Mouse (Mus musculus) heart, embryonic 14.5 days (tissue): ENCODE results near the gene Mcoln1. TPM values are rescaled to one million over a fixed set of nuclear protein-coding genes. Genes with fewer than 3 reads are reported as not detected.
A peak's percentile ranks its signal among the peaks of the same experiment; 100 is the strongest.

Experiments
- ATAC-seq: fragments of 200-750 bp; cut with Nextera tagmentation; 2 replicates; pipeline ENCODE4 v1.8.0; 2017; ENCODE audit warnings: low read depth, moderate TSS enrichment; ENCODE audit not compliant: insufficient number of reproducible peaks, insufficient read depth, low FRiP score
- H3K27ac ChIP-seq, 2 experiments: fragments of 200-500 bp in 1 of 2; fragments of 300-500 bp in 1 of 2; sonication (generic) in 1 of 2; replicated peaks in 1 of 2; 2 replicates each; pipeline ENCODE4 v1.5.1; 2012 to 2014; ENCODE audit warnings: low read depth in 2 of 2, low read length in 2 of 2, control low read depth in 1 of 2, mild to moderate bottlenecking in 1 of 2, mixed read lengths in 1 of 2; ENCODE audit not compliant: control insufficient read depth in 1 of 2, insufficient read depth in 1 of 2
- H3K27me3 ChIP-seq: fragments of 300-500 bp; sonication (generic); 2 replicates; pipeline ENCODE4 v1.6.1; 2014; ENCODE audit warnings: mild to moderate bottlenecking, low read length, control low read depth; ENCODE audit not compliant: control insufficient read depth, insufficient read depth
- H3K36me3 ChIP-seq: fragments of 300-500 bp; sonication (generic); 2 replicates; pipeline ENCODE4 v1.6.1; 2014; ENCODE audit warnings: mild to moderate bottlenecking, control low read depth, low read length, mixed read lengths; ENCODE audit not compliant: control insufficient read depth, insufficient read depth
- H3K4me1 ChIP-seq, 2 experiments: fragments of 200-500 bp in 1 of 2; fragments of 300-500 bp in 1 of 2; sonication (generic) in 1 of 2; 2 replicates each; pipeline ENCODE4 v1.6.1; 2012 to 2014; ENCODE audit warnings: low read length in 2 of 2, control low read depth in 1 of 2, mixed read lengths in 1 of 2; ENCODE audit not compliant: control insufficient read depth in 2 of 2, insufficient read depth in 2 of 2
- H3K4me2 ChIP-seq: fragments of 300-500 bp; sonication (generic); 2 replicates; pipeline ENCODE4 v1.6.1; 2014; ENCODE audit warnings: mild to moderate bottlenecking, low read length
- H3K4me3 ChIP-seq, 2 experiments: fragments of 200-500 bp in 1 of 2; fragments of 300-500 bp in 1 of 2; sonication (generic) in 1 of 2; 2 replicates each; pipeline ENCODE4 v1.5.1; 2012 to 2014; ENCODE audit warnings: low read length in 2 of 2, mild to moderate bottlenecking in 2 of 2, control low read depth in 1 of 2, low read depth in 1 of 2, moderate library complexity in 1 of 2; ENCODE audit not compliant: control insufficient read depth in 1 of 2, insufficient read depth in 1 of 2
- H3K9ac ChIP-seq: fragments of 300-500 bp; sonication (generic); 2 replicates; pipeline ENCODE4 v1.6.1; 2014; ENCODE audit warnings: mild to moderate bottlenecking, low read length
- H3K9me3 ChIP-seq: fragments of 300-500 bp; sonication (generic); 2 replicates; pipeline ENCODE4 v1.6.1; 2016; ENCODE audit warnings: low read length, control low read depth; ENCODE audit not compliant: control insufficient read depth
- WGBS: fragments of 180-500 bp; shearing (Covaris S2); extraction: QIAGEN DNeasy Blood & Tissue Kit; methylation state at CpG from one replicate; pipeline ENCODE4 v1.1.7; 2014; 5-methylcytosine and 5-hydroxymethylcytosine counted together
- polyA plus RNA-seq: library from polyadenylated mRNA; unstranded; fragments of >200 nt; fragmentation: Nextera tagmentation; extraction: Ambion mirVana; gene quantifications from 2 replicates; pipeline ENCODE4 v1.2.1, GENCODE M21; 2014

The Mcoln1 gene
- polyA plus RNA-seq, 1 experiment from 2014 or later = 38.0 TPM

- no peak overlapping the region for H3K4me3 ChIP-seq
- no peaks in the 10 kb centered on the region for H3K36me3 ChIP-seq
- WGBS = 21% methylated on average over 5 of the region's 5 CpGs
- no peaks in the 10 kb centered on the region for H3K27me3 ChIP-seq
- no peak for ATAC-seq
- no peak overlapping the region for H3K4me2 ChIP-seq
- no peak overlapping the region for H3K9ac ChIP-seq
- no peaks in the 10 kb centered on the region for H3K9me3 ChIP-seq
- H3K27ac ChIP-seq = no peak overlapping the region
- peaks cover 3% of the 10 kb centered on the region in 2 experiments; a peak in 1 of 4 replicates for H3K4me1 ChIP-seq
Observed at GRCm38 (mm10) chr8:3485192-3485591, 15.1 kb upstream of the Mcoln1 start.

GRCm38 (mm10) chr8:3492901-3493844 is 7.1 kb upstream of the Mcoln1 start, which contains the start of gene Zfp358:
Gene Zfp358, plus strand, starts transcription at chr8:3493138.
- Histone ChIP-seq H3K27me3 (no peaks in the 10 kb centered on the region), H3K4me3 (peak within 1 kb of the TSS; percentile 67 to 94), H3K36me3 (peaks cover 34% of the 10 kb centered on the region), H3K27ac (peak within 1 kb of the TSS; percentile 20 to 82), H3K9ac (peak within 1 kb of the TSS; percentile 99), H3K4me2 (peak within 1 kb of the TSS; percentile 88), H3K4me1 (peaks cover 2 to 7% of the 10 kb centered on the region in 2 experiments; a peak in 3 of 4 replicates), H3K9me3 (no peaks in the 10 kb centered on the region)
- WGBS = 1% methylated on average over 55 of the region's 64 CpGs
- ATAC-seq = peak; percentile 87

- ATAC-seq = no peak
- Histone ChIP-seq H3K4me1 (peaks cover 2 to 7% of the 10 kb centered on the region in 2 experiments; a peak in 3 of 4 replicates), H3K4me3 (peak overlapping the region; percentile 67 to 94), H3K27me3 (no peaks in the 10 kb centered on the region), H3K9me3 (no peaks in the 10 kb centered on the region), H3K4me2 (peak overlapping the region; percentile 88), H3K36me3 (peaks cover 34% of the 10 kb centered on the region), H3K9ac (peak overlapping the region; percentile 99), H3K27ac (peak overlapping the region in 1 of 2 experiments; percentile 82; a peak in 2 of 4 replicates)
- WGBS = 14% methylated on average over 6 of the region's 6 CpGs
Observed at GRCm38 (mm10) chr8:3493845-3494208, 6.4 kb upstream of the Mcoln1 start.

DNA sequence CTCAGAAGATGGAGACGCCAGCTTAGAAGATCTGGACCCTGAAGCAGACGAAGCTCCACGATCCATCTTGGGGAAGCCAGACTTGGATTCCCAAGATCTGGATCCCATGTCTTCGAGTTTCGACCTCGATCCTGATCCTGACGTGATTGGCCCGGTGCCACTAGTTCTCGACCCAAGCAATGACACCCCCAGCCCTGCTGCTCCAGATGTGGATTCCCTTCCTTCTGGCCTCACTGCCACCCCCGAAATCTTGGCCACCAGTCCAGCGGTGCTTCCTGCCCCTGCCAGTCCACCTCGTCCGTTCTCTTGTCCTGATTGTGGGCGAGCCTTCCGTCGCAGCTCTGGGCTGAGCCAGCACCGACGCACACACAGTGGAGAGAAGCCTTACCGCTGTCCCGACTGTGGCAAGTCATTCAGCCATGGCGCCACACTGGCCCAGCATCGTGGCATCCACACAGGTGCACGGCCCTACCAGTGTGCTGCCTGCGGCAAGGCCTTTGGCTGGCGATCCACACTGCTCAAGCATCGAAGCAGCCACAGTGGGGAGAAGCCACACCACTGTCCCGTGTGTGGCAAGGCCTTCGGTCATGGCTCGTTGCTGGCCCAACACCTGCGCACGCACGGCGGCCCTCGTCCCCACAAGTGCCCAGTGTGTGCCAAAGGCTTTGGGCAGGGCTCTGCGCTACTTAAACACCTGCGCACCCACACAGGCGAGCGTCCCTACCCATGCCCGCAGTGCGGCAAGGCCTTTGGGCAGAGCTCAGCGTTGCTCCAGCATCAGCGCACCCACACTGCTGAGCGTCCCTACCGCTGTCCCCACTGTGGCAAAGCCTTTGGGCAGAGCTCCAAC is 4.5 kb upstream of the Mcoln1 start:
- H3K27ac ChIP-seq = no peak overlapping the region
- H3K4me2 ChIP-seq = no peak overlapping the region
- peaks cover 34% of the 10 kb centered on the region for H3K36me3 ChIP-seq
- no peaks in the 10 kb centered on the region for H3K9me3 ChIP-seq
- 92% methylated on average over 44 of the region's 44 CpGs for WGBS
- no peak overlapping the region for H3K9ac ChIP-seq
- no peaks in the 10 kb centered on the region for H3K27me3 ChIP-seq
- no peak overlapping the region for H3K4me3 ChIP-seq
- peaks cover 2 to 13% of the 10 kb centered on the region in 2 experiments; a peak in 3 of 4 replicates for H3K4me1 ChIP-seq
- no peak for ATAC-seq

GRCm38 (mm10) chr8:3496428-3496748 is 3.9 kb upstream of the Mcoln1 start:
- Histone ChIP-seq H3K4me2 (no peak overlapping the region), H3K9ac (no peak overlapping the region), H3K4me3 (no peak overlapping the region), H3K27ac (no peak overlapping the region), H3K36me3 (peaks cover 34% of the 10 kb centered on the region), H3K27me3 (no peaks in the 10 kb centered on the region), H3K4me1 (peaks cover 2 to 18% of the 10 kb centered on the region in 2 experiments; a peak in 3 of 4 replicates), H3K9me3 (no peaks in the 10 kb centered on the region)
- 84% methylated on average over 15 of the region's 15 CpGs for WGBS
- ATAC-seq = no peak

DNA sequence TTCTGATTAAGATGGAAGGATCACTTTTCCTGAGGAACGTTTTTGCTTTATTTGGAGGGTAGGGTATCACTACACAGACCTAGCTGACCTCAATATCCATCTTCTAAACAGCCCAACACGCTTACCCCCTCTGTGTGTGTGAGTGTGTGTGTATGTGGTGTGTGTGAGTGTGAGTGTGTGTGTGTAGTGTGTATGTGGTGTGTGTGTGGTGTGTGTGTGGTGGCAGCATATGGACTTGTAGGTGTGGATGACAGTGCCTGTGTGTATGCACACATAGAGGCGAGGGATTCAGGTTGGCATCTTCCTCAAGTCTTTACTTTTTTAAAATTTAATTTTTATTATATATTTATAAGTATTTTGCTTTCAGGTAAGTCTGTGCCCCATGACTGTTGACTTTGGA is 1.7 kb upstream of the Mcoln1 start:
- Histone ChIP-seq H3K4me3 (no peak overlapping the region), H3K4me1 (peaks cover 2 to 18% of the 10 kb centered on the region in 2 experiments; a peak in 3 of 4 replicates), H3K36me3 (peaks cover 36% of the 10 kb centered on the region), H3K27ac (no peak overlapping the region), H3K9ac (no peak overlapping the region), H3K27me3 (no peaks in the 10 kb centered on the region), H3K9me3 (no peaks in the 10 kb centered on the region), H3K4me2 (no peak overlapping the region)
- ATAC-seq = no peak
- WGBS = 90% methylated on average over 3 of the region's 3 CpGs

DNA sequence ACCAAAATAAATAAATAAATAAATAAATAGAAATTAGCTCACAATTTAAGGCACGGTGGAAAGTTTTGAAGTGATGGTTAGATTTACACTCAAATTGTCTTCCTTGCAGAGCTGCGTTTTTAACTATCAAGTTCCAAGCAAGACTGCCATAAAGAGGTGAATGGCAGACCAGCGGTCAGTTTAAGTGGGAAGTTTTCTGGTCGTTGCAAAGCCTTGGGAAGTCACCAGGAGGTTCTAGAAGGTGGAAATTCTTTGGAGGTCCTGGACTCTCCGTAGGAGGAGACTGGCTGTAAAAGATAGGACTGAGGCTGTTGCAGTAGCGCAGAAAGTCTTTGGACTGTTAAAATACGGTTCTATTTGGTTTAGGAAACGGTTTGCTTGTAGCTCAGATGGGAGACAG is 506 bp upstream of the Mcoln1 start:
- peak; percentile 16; the same call in 1 of the 2 replicates for ATAC-seq
- Histone ChIP-seq H3K4me3 (peak overlapping the region; percentile 83 to 95), H3K27me3 (no peaks in the 10 kb centered on the region), H3K4me2 (peak overlapping the region; percentile 64), H3K9me3 (no peaks in the 10 kb centered on the region), H3K27ac (peak overlapping the region; percentile 90 to 97), H3K36me3 (peaks cover 36% of the 10 kb centered on the region), H3K9ac (peak overlapping the region; percentile 75), H3K4me1 (peaks cover 0 to 11% of the 10 kb centered on the region in 2 experiments; a peak in 2 of 4 replicates)
- WGBS = 6% methylated on average over 8 of the region's 8 CpGs
